Mouse (Mus musculus): ENCODE measurements around the gene Taf3.

Taf3 gene

GRCm38 (mm10) chr2:10048461-10048860, at the start of gene Taf3:
Gene Taf3 (minus strand): TSS chr2:10048596.
- in situ Hi-C loops (cut with MboI; ENCODE audit: low sequenced_read_pairs), result no loop called here

GRCm38 (mm10) chr2:10094327-10095100, 46.1 kb upstream of the Taf3 start:
- in situ Hi-C loops (cut with MboI; ENCODE audit: low sequenced_read_pairs), result no loop called here

- in situ Hi-C loops (cut with MboI; ENCODE audit: low sequenced_read_pairs), result no loop called here
These were observed 39.0 kb upstream of the Taf3 start for GRCm38 (mm10) chr2:10087256-10087850.

GRCm38 (mm10) chr2:10082737-10083136, 34.3 kb upstream of the Taf3 start:
- in situ Hi-C loops (cut with MboI; ENCODE audit: low sequenced_read_pairs), result no loop called here

DNA sequence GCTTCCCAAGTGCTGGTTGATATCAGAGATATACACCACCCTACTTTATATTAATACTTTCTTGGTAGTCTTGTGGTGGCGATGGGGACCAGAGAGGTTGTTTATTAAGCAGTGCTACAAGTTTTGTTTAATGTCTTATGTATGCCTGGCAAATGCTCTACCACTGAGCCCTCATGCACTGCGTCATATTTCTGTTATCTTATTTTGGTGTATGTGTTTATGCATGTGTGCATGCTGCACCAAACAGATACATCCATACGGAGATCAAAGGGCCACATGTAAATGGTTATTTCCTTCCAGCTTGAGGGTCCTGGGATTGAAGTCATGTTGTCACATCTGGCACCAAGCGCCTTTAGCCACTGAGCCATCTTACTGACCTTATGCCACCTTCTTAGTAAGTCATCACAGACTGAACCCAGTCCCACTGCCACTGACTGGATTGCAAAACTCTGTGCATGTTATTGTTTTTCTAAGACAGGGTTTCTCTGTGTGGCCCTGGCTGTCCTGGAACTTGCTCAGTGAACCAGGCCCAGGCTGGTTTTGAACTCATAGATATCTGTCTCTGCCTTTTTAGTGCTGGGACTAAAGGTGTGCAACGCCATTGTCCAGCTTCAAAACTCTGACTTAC, 33.2 kb upstream of the Taf3 start:
- in situ Hi-C loops (cut with MboI; ENCODE audit: low sequenced_read_pairs), result no loop called here

GRCm38 (mm10) chr2:10080310-10081010, 32.1 kb upstream of the Taf3 start, which contains the start of the genes Atp5c1 and Kin:
Gene Atp5c1 (minus strand): TSS chr2:10080510.
Gene Kin (plus strand): TSS chr2:10080593.
- in situ Hi-C loops (cut with MboI; ENCODE audit: low sequenced_read_pairs), result no loop called here

DNA sequence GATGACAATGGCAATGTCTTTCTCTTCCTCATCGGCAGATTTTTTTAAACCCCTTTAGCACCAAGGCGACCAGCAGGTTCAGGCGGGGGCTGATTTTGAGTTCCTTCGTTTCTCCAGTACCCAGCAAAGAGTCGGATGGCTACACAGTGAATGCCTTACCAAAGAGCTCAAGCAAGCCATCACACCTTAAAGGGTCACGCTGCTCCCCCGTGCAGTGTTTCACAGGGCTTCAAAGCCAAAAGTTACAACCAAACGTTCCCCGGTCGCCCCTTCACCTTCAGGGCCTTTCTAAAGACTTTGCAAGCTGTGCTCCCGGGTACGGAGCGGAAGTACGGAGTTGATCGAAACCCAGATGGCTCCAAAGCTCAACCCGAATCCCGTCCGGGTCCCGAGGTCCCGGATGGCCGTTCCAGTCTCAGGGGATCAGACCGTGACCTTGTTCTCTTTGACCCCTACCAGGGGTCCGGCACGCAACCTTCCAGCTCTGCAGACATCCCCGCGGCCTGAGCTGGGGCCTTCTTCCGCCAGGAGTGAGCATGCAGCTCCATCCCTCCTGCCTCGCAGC, 31.4 kb upstream of the Taf3 start:
- in situ Hi-C loops (cut with MboI; ENCODE audit: low sequenced_read_pairs), result no loop called here

DNA sequence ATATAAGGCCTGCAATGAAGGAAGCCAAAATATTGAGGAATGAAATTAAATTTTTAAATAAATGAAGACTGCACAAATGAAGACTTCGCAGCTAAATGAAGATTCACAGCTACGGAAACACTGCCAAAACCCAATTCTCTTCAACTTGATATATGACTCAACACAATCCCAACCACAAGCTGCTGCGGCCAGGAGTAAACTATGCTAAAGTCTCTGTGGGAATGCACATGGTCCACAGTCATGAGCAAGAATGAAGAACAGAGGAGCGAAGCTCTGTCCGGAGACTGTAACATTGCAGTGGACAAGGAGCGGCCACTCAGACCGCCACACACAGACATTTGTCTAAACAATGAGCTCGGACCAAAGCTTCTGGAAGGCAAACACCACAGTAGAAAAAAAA, 28.3 kb upstream of the Taf3 start:
- in situ Hi-C loops (cut with MboI; ENCODE audit: low sequenced_read_pairs), result no loop called here

GRCm38 (mm10) chr2:10074470-10074869, 26.1 kb upstream of the Taf3 start:
- in situ Hi-C loops (cut with MboI; ENCODE audit: low sequenced_read_pairs), result no loop called here

- in situ Hi-C loops (cut with MboI; ENCODE audit: low sequenced_read_pairs), result no loop called here
These were observed 23.4 kb upstream of the Taf3 start for GRCm38 (mm10) chr2:10071751-10072150.

- in situ Hi-C loops (cut with MboI; ENCODE audit: low sequenced_read_pairs), result no loop called here
These were observed 10.4 kb upstream of the Taf3 start for GRCm38 (mm10) chr2:10058836-10059235.

GRCm38 (mm10) chr2:10051996-10052395, 3.6 kb upstream of the Taf3 start:
- in situ Hi-C loops (cut with MboI; ENCODE audit: low sequenced_read_pairs), result no loop called here

GRCm38 (mm10) chr2:10050878-10051277, 2.5 kb upstream of the Taf3 start:
- in situ Hi-C loops (cut with MboI; ENCODE audit: low sequenced_read_pairs), result no loop called here

GRCm38 (mm10) chr2:10049456-10049855, 1.1 kb upstream of the Taf3 start:
- in situ Hi-C loops (cut with MboI; ENCODE audit: low sequenced_read_pairs), result no loop called here

- in situ Hi-C loops (cut with MboI; ENCODE audit: low sequenced_read_pairs), result no loop called here
These were observed 499 bp downstream of the Taf3 start for GRCm38 (mm10) chr2:10047758-10048436.

DNA sequence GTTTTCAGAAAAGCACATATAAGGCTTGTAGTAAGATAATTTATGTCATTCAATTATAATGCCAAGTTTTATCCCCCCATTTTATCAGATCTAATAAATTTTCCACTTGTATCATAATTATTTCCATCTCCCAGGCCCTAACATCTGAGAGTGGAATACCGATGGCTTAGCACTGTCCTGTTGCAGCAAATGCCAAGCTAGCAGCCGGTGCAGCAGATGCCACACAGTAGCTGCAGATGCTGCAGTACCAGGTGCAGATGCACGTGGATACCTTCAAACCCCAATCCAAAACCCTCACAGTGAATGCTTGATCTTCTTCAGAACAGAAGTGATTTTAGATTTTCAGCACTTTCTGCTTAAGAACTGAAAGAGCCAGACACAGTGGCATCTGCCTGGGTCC, 13.4 kb downstream of the Taf3 start:
- in situ Hi-C loops (cut with MboI; ENCODE audit: low sequenced_read_pairs), result no loop called here

DNA sequence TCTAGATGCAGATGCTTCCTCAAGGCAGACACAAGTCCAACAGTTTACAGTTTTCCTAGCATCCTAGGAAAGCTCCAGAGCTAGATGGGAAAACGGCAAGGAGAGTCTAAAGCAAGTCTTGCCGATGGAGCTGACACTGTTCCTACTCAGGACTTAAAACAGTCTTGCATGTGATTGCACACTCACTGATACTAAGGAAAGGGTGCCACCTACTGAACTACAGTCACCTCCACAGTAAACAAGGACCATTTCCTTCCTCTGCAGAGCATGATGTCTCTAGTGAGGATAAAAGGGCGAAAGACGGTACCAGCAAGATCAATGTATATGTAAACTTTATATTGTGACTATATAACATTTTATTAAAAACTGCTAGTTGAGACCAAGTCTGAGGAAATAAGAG, 14.7 kb downstream of the Taf3 start:
- in situ Hi-C loops (cut with MboI; ENCODE audit: low sequenced_read_pairs), result no loop called here

DNA sequence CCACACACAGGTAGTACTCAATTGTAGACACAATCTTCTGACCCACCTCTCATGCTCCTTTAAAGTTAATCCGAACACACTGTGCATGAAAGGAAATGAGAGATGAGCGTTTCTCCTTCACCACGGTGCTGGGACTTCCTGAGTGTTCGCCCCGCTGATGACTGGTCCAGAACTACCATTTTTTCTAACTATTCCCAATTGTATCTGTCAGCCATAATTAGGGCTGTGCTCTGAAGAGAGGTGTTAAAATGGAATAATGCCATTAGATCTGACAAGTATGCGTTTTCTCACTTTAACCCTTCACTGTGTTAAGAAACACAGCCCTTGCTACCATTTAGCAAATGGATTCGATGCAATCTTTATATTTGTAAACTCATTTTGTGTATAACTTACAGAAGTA, 18.6 kb downstream of the Taf3 start:
- in situ Hi-C loops (cut with MboI; ENCODE audit: low sequenced_read_pairs), result loop anchor here (10.0 kb wide), 1 partner anchor 1355 kb away; no protein-coding TSS in a partner anchor

- in situ Hi-C loops (cut with MboI; ENCODE audit: low sequenced_read_pairs), result loop anchor here (10.0 kb wide), 1 partner anchor 1349 kb away; no protein-coding TSS in a partner anchor
These were observed 24.1 kb downstream of the Taf3 start for GRCm38 (mm10) chr2:10024264-10024663.

GRCm38 (mm10) chr2:10021296-10021695, 27.1 kb downstream of the Taf3 start:
- in situ Hi-C loops (cut with MboI; ENCODE audit: low sequenced_read_pairs), result loop anchor here (10.0 kb wide), 1 partner anchor 1346 kb away; no protein-coding TSS in a partner anchor
